Mouse (Mus musculus): ENCODE results near the gene Syne3. TPM values are rescaled to one million over a fixed set of nuclear protein-coding genes. Genes with fewer than 3 reads are reported as not detected.

Gene Syne3
- total and polyA plus RNA-seq, 3 experiments, result 4.9 to 10.7 TPM; not detected in 1

DNA sequence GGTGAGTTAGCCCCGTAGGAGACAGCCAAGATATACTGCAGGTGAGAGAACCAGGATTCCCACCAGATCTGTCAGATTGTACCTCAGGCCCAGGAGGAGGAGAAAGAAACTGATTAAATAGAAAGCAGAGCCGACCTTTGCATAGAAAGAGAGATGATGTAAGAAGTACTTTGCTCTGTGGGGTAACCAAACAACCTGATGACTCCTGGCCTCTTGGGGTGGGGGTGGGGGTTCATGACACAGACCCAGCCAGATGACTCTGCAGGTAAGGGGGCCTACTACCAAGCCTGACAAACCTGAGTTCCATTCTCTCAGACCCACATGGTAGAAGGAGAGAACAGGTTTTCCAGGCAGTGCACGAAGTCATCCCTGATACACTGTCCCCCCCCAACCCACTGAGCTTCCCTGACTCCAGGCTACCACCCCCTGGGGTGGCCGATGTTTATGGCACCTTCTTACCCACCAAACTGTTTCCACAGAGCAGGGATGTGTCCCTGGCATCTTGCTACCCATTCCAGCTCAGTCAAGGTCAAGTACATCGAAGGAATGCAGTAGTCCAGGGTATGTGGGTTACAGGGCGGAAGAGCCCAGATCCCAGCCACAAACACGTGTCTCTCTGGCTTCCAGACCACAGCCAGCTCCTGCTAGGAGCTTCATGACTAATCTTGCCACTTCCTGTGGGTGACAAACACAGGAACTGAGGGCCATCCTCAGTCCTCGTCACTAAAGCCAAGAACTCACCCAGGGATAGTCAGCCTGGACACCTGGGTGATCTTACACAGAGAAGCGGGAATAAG, 8.9 kb downstream of the Syne3 start:
- Histone ChIP-seq H3K27me3 (ENCODE audit: control insufficient read depth in 1 of 2, insufficient read depth in 2 of 2, low read length in 2 of 2) (no peaks in the 10 kb centered on the region), H3K27ac (ENCODE audit: control insufficient read depth, low read depth, low read length) (no peak overlapping the region), H3K9me3 (replicated peaks; ENCODE audit: insufficient read depth, low read length) (no peaks in the 10 kb centered on the region), H3K4me1 (ENCODE audit: control insufficient read depth in 1 of 2, insufficient read depth in 2 of 2, low read length in 2 of 2) (peaks cover 4 to 32% of the 10 kb centered on the region in 2 experiments), H3K4me3 (ENCODE audit: control insufficient read depth in 1 of 2, insufficient read depth in 1 of 2, low read depth in 2 of 2, low read length in 2 of 2) (no peak overlapping the region), H3K36me3 (ENCODE audit: control insufficient read depth in 1 of 2, insufficient read depth in 2 of 2, low read length in 2 of 2) (peaks cover 0 to 17% of the 10 kb centered on the region in 2 experiments; a peak in 2 of 4 replicates), H3K9ac (ENCODE audit: control insufficient read depth, low read depth, low read length, poor library complexity, severe bottlenecking) (no peak overlapping the region), H3K79me2 (ENCODE audit: control insufficient read depth, insufficient read depth, low read length, poor library complexity) (peaks cover 10% of the 10 kb centered on the region; the same call in 1 of the 2 replicates)
- no peak for DNase-seq (ENCODE audit: low read depth, low spot score)
- TF ChIP-seq ETS1 (IDR thresholded peaks at IDR 0.05; ENCODE audit: low read depth, low read length) (no peak), KAT2A (conservative IDR thresholded peaks at IDR 0.05; ENCODE audit: low read depth, low read length) (no peak), MXI1 (IDR thresholded peaks at IDR 0.05; ENCODE audit: low read depth, low read length) (no peak), CTCF (IDR thresholded peaks at IDR 0.05 in 2 of 3, conservative IDR thresholded peaks at IDR 0.05 in 1 of 3; ENCODE audit: control insufficient read depth in 1 of 3, insufficient read depth in 1 of 3, low read depth in 2 of 3, low read length in 3 of 3, poor library complexity in 1 of 3, severe bottlenecking in 1 of 3) (no peak), TCF12 (IDR thresholded peaks at IDR 0.05; ENCODE audit: low read depth, low read length) (no peak), NRF1 (IDR thresholded peaks at IDR 0.05; ENCODE audit: insufficient read depth, low read depth, low read length, poor library complexity, severe bottlenecking) (no peak), ZC3H11A (IDR thresholded peaks at IDR 0.05; ENCODE audit: low read depth, low read length) (no peak), GATA1 (IDR thresholded peaks at IDR 0.05; ENCODE audit: low read depth, low read length) (no peak), ELF1 (IDR thresholded peaks at IDR 0.05; ENCODE audit: low read depth, low read length) (no peak), SMC3 (IDR thresholded peaks at IDR 0.05; ENCODE audit: low read depth, low read length) (no peak), CHD1 (IDR thresholded peaks at IDR 0.05; ENCODE audit: low read depth, low read length) (no peak), MYB (IDR thresholded peaks at IDR 0.05; ENCODE audit: low read depth, low read length) (no peak), JUND (IDR thresholded peaks at IDR 0.05; ENCODE audit: low read depth, low read length) (no peak), MEF2A (IDR thresholded peaks at IDR 0.05; ENCODE audit: extremely low read depth, insufficient replicate concordance, low read depth, low read length, poor library complexity, severe bottlenecking) (no peak), GABPA (IDR thresholded peaks at IDR 0.05; ENCODE audit: low read depth, low read length) (no peak), UBTF (IDR thresholded peaks at IDR 0.05; ENCODE audit: borderline replicate concordance, insufficient read depth, low read depth, low read length) (no peak), RAD21 (IDR thresholded peaks at IDR 0.05; ENCODE audit: low read depth, low read length) (no peak)

GRCm38 (mm10) chr12:104999171-104999570, 10.4 kb downstream of the Syne3 start:
- DNase-seq (ENCODE audit: low read depth, low spot score), result no peak
- H3K4me3 ChIP-seq (ENCODE audit: control insufficient read depth in 1 of 2, insufficient read depth in 1 of 2, low read depth in 2 of 2, low read length in 2 of 2), result no peak overlapping the region
- no peaks in the 10 kb centered on the region for H3K9me3 ChIP-seq (replicated peaks; ENCODE audit: insufficient read depth, low read length)
- peaks cover 10% of the 10 kb centered on the region; the same call in 1 of the 2 replicates for H3K79me2 ChIP-seq (ENCODE audit: control insufficient read depth, insufficient read depth, low read length, poor library complexity)
- no peak overlapping the region for H3K9ac ChIP-seq (ENCODE audit: control insufficient read depth, low read depth, low read length, poor library complexity, severe bottlenecking)
- H3K4me1 ChIP-seq (ENCODE audit: control insufficient read depth in 1 of 2, insufficient read depth in 2 of 2, low read length in 2 of 2), result peaks cover 4 to 29% of the 10 kb centered on the region in 2 experiments
- no peaks in the 10 kb centered on the region for H3K27me3 ChIP-seq (ENCODE audit: control insufficient read depth in 1 of 2, insufficient read depth in 2 of 2, low read length in 2 of 2)
- H3K27ac ChIP-seq (ENCODE audit: control insufficient read depth, low read depth, low read length), result no peak overlapping the region
- TF ChIP-seq MXI1 (IDR thresholded peaks at IDR 0.05; ENCODE audit: low read depth, low read length) (no peak), ZNF384 (IDR thresholded peaks at IDR 0.05; ENCODE audit: low read depth, low read length) (no peak), USF2 (IDR thresholded peaks at IDR 0.05; ENCODE audit: borderline replicate concordance in 1 of 2, insufficient read depth in 1 of 2, low read depth in 1 of 2, low read length in 2 of 2) (no peak), EP300 (IDR thresholded peaks at IDR 0.05; ENCODE audit: low read depth in 1 of 2, low read length in 2 of 2) (no peak), ELF1 (IDR thresholded peaks at IDR 0.05; ENCODE audit: low read depth, low read length) (no peak), POLR2AphosphoS5 (IDR thresholded peaks at IDR 0.05; ENCODE audit: borderline replicate concordance, low read depth, low read length) (no peak), MAFK (IDR thresholded peaks at IDR 0.05; ENCODE audit: borderline replicate concordance, low read depth, low read length) (no peak), GATA1 (IDR thresholded peaks at IDR 0.05; ENCODE audit: low read depth, low read length) (no peak), MYB (IDR thresholded peaks at IDR 0.05; ENCODE audit: low read depth, low read length) (no peak), USF1 (IDR thresholded peaks at IDR 0.05; ENCODE audit: low read depth, low read length) (no peak), KAT2A (conservative IDR thresholded peaks at IDR 0.05; ENCODE audit: low read depth, low read length) (no peak), BHLHE40 (IDR thresholded peaks at IDR 0.05; ENCODE audit: borderline replicate concordance, low read depth, low read length) (no peak), TAL1 (IDR thresholded peaks at IDR 0.05; ENCODE audit: low read length) (no peak), ZMIZ1 (IDR thresholded peaks at IDR 0.05; ENCODE audit: low read depth, low read length) (no peak)
- H3K36me3 ChIP-seq (ENCODE audit: control insufficient read depth in 1 of 2, insufficient read depth in 2 of 2, low read length in 2 of 2), result peaks cover 0 to 16% of the 10 kb centered on the region in 2 experiments; a peak in 2 of 4 replicates
